Mouse (Mus musculus): Measurements from ENCODE around the gene Dcst1. TPM values are rescaled to one million over a fixed set of nuclear protein-coding genes. Genes with fewer than 3 reads are reported as not detected.

The Dcst1 gene
- polyA plus RNA-seq, 1 experiment from 2014 or later, result 3.3 TPM

DNA sequence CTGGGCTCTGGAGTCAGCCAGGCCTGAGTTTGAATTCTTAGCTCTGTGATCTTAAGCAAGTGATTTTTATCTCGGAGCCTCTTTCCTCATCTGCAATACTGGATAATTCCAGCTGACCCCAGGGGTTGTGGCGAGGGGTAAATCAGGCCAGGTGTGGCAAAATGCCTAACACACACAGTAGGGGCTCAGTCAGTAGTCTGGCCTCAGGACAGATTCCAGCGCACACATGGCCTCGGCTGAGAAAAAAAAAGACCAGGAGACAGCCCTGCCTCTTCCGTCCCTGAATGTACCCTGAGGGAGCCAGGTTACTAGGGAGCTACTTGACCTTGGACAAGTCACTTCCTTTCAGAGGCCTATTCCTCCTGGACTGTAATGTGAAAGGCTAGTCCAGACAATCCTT, 17.9 kb upstream of the Dcst1 start:
- Histone ChIP-seq H3K27me3 (ENCODE audit: insufficient read depth, low read length) (no peaks in the 10 kb centered on the region), H3K27ac (ENCODE audit: low read length) (no peak overlapping the region), H3K4me3 (ENCODE audit: low read length) (no peak overlapping the region), H3K4me1 (ENCODE audit: insufficient read depth, low read length) (peaks cover 38% of the 10 kb centered on the region), H3K36me3 (ENCODE audit: insufficient read depth, low read length) (peaks cover 12% of the 10 kb centered on the region; the same call in 1 of the 2 replicates), H3K9ac (replicated peaks; ENCODE audit: low read length) (no peak overlapping the region), H3K9me3 (ENCODE audit: low read length) (no peaks in the 10 kb centered on the region), H3K4me2 (replicated peaks; ENCODE audit: low read depth, low read length) (no peak overlapping the region)
- 78% methylated on average over 5 of the region's 5 CpGs for WGBS
- ATAC-seq (ENCODE audit: low FRiP score, low TSS enrichment), result no peak

- H3K27me3 ChIP-seq (ENCODE audit: insufficient read depth, low read length), result no peaks in the 10 kb centered on the region
- no peak overlapping the region for H3K4me3 ChIP-seq (ENCODE audit: low read length)
- no peak overlapping the region for H3K27ac ChIP-seq (ENCODE audit: low read length)
- H3K4me2 ChIP-seq (replicated peaks; ENCODE audit: low read depth, low read length), result no peak overlapping the region
- 88% methylated on average over 9 of the region's 9 CpGs for WGBS
- H3K4me1 ChIP-seq (ENCODE audit: insufficient read depth, low read length), result peaks cover 36% of the 10 kb centered on the region
- peaks cover 12% of the 10 kb centered on the region; the same call in 1 of the 2 replicates for H3K36me3 ChIP-seq (ENCODE audit: insufficient read depth, low read length)
- H3K9ac ChIP-seq (replicated peaks; ENCODE audit: low read length), result no peak overlapping the region
- no peaks in the 10 kb centered on the region for H3K9me3 ChIP-seq (ENCODE audit: low read length)
- ATAC-seq (ENCODE audit: low FRiP score, low TSS enrichment), result no peak
Observed at GRCm38 (mm10) chr3:89382033-89382882, 17.2 kb upstream of the Dcst1 start.

DNA sequence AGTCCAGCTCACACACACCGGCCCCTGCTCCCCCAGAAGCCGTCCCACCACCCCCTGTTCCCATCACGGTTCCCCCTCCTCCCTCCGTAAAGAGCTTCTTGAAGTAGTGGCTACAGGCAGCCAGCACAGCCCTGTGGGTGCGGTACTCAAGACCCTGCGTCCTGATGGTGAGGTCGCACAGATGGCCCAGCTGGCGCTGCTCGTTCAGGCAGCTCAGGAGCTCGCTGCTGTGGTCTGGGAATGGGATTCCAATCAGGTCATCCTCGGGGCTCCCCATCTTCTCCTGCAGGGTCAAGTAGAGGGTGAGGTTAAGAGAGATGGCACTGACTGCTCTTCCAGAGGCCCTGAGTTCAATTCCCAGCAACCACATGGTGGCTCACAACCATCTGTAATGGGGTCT, 16.2 kb upstream of the Dcst1 start:
- Histone ChIP-seq H3K4me2 (replicated peaks; ENCODE audit: low read depth, low read length) (no peak overlapping the region), H3K27ac (ENCODE audit: low read length) (no peak overlapping the region), H3K4me1 (ENCODE audit: insufficient read depth, low read length) (peaks cover 26% of the 10 kb centered on the region), H3K36me3 (ENCODE audit: insufficient read depth, low read length) (peaks cover 12% of the 10 kb centered on the region; the same call in 1 of the 2 replicates), H3K9me3 (ENCODE audit: low read length) (no peaks in the 10 kb centered on the region), H3K27me3 (ENCODE audit: insufficient read depth, low read length) (no peaks in the 10 kb centered on the region), H3K9ac (replicated peaks; ENCODE audit: low read length) (no peak overlapping the region), H3K4me3 (ENCODE audit: low read length) (no peak overlapping the region)
- WGBS, result 81% methylated on average over 11 of the region's 11 CpGs
- ATAC-seq (ENCODE audit: low FRiP score, low TSS enrichment), result no peak

DNA sequence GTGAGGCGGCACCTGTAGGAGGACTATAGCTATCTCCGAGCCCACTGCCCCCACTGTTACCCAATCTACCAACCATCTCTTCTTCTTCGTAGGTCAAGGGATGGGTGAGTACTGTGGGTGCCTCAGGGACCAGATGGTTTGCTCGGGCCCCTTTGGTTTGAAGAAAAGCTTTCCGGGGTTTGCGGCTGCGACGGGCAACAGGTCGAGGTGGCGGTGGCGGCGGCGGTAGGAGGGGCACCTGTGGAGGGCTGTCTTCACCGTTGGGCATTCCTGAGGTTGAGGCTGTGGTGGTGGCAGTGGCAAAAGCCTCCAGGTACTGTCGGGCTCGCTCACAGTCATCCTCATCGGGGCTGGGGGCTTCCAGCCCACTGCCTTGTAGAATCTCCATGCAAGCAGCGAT, 15.7 kb upstream of the Dcst1 start:
- no peak overlapping the region for H3K9ac ChIP-seq (replicated peaks; ENCODE audit: low read length)
- 94% methylated on average over 18 of the region's 18 CpGs for WGBS
- no peak overlapping the region for H3K4me2 ChIP-seq (replicated peaks; ENCODE audit: low read depth, low read length)
- H3K27me3 ChIP-seq (ENCODE audit: insufficient read depth, low read length), result no peaks in the 10 kb centered on the region
- no peak overlapping the region for H3K27ac ChIP-seq (ENCODE audit: low read length)
- H3K4me1 ChIP-seq (ENCODE audit: insufficient read depth, low read length), result peaks cover 24% of the 10 kb centered on the region
- H3K4me3 ChIP-seq (ENCODE audit: low read length), result no peak overlapping the region
- peaks cover 12% of the 10 kb centered on the region; the same call in 1 of the 2 replicates for H3K36me3 ChIP-seq (ENCODE audit: insufficient read depth, low read length)
- ATAC-seq (ENCODE audit: low FRiP score, low TSS enrichment), result no peak
- H3K9me3 ChIP-seq (ENCODE audit: low read length), result no peaks in the 10 kb centered on the region

DNA sequence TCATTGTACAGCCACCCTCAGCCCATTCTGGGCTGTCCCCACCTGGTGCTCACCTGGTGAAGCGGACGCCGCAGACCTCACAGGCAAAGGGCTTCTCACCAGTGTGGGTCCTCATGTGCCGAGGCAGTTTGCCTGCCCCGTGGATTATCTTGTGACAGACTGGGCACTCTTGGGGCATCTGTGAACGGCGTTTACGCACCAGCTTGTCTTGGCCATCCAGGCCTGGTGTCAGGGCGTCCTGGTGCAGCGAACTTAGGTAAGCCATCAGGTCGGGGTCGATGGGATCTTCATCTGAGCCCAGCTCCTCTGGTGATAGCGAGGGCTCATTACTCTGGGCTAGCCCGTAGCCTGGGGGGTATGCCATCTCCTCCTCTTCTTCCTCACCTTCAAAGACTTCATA, 15.2 kb upstream of the Dcst1 start:
- Histone ChIP-seq H3K9ac (replicated peaks; ENCODE audit: low read length) (no peak overlapping the region), H3K9me3 (ENCODE audit: low read length) (no peaks in the 10 kb centered on the region), H3K4me2 (replicated peaks; ENCODE audit: low read depth, low read length) (no peak overlapping the region), H3K4me3 (ENCODE audit: low read length) (no peak overlapping the region), H3K4me1 (ENCODE audit: insufficient read depth, low read length) (peaks cover 20% of the 10 kb centered on the region), H3K27ac (ENCODE audit: low read length) (no peak overlapping the region), H3K27me3 (ENCODE audit: insufficient read depth, low read length) (no peaks in the 10 kb centered on the region), H3K36me3 (ENCODE audit: insufficient read depth, low read length) (peaks cover 12% of the 10 kb centered on the region; the same call in 1 of the 2 replicates)
- WGBS, result 94% methylated on average over 14 of the region's 14 CpGs
- no peak for ATAC-seq (ENCODE audit: low FRiP score, low TSS enrichment)

DNA sequence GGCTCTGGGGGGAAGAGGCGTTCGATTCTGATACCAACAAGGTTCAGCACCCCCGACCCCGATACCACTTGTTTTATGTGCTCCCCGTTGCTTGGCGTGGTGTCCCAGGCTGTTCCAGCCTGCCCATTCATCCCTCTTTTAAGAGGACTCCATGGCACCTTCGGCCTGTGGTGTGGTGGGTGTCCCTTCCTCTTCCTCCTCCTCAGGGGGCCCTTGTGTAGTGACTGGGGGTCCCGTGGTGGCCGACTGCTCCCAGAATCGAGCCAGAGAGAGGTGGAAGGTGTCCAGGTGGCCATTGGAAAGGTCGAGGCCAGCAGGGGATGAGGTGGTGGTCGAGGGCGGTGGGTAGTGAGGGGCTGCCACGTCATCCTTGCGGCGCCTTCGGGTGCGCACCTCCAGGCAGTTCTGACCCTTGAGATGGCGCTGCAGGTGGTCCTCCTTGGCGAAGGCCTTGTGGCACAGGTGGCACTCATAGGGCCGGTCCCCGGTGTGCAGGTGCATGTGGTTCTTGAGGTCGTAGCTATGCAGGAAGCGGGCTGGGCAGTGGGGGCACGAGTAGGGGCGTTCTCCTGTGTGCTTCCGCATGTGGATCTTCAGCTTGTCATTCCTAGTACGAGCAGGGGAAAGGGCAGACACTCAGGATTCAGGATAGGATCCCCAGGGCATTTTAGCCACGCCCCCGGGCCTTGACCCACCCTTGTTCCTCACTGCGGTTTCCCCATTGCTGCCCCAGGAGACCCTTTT, 14.5 kb upstream of the Dcst1 start:
- H3K27ac ChIP-seq (ENCODE audit: low read length), result no peak overlapping the region; the same call in 1 of the 2 replicates
- H3K9ac ChIP-seq (replicated peaks; ENCODE audit: low read length), result no peak overlapping the region; the same call in 1 of the 2 replicates
- 89% methylated on average over 31 of the region's 31 CpGs for WGBS
- H3K36me3 ChIP-seq (ENCODE audit: insufficient read depth, low read length), result peaks cover 12% of the 10 kb centered on the region; the same call in 1 of the 2 replicates
- H3K9me3 ChIP-seq (ENCODE audit: low read length), result no peaks in the 10 kb centered on the region
- no peaks in the 10 kb centered on the region for H3K27me3 ChIP-seq (ENCODE audit: insufficient read depth, low read length)
- peaks cover 13% of the 10 kb centered on the region for H3K4me1 ChIP-seq (ENCODE audit: insufficient read depth, low read length)
- H3K4me3 ChIP-seq (ENCODE audit: low read length), result no peak overlapping the region
- no peak for ATAC-seq (ENCODE audit: low FRiP score, low TSS enrichment)
- peak overlapping the region; percentile 62; the same call in 1 of the 2 replicates for H3K4me2 ChIP-seq (replicated peaks; ENCODE audit: low read depth, low read length)

DNA sequence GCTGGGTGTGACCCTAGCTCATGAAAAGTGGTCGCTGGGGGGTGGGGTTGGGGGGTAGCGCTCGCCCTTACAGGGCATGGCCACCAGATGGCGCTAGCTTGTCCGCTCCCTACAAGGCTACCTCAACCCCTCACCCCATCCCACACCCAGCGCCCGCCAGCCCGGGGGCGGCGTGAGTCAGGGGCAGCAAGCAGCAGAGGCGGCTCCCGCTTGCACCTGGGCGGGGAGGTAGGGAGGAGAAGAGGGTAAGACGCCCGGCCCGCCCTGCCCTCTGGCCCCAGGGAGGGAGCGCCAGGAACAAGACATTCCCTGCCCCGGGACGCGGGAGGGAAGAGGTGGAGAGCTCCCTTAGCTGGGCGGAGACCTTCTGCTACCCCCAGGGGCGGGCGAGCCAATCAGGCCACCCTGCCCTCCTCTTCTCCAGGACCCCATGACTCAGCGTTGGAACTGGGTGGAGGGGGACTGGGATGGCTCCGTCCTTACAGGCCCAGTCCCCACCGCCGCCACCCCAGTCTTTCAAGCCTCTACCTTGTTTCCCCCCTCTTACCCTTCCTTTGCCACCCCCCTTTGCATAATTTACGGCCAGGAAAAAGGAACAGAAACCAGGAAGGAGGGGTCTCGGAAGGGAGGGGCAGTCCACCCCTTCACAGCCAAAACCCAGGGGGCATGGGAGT, 13.5 kb upstream of the Dcst1 start:
- Histone ChIP-seq H3K9me3 (ENCODE audit: low read length) (no peaks in the 10 kb centered on the region), H3K4me1 (ENCODE audit: insufficient read depth, low read length) (peaks cover 13% of the 10 kb centered on the region), H3K4me2 (replicated peaks; ENCODE audit: low read depth, low read length) (peak overlapping the region; percentile 62), H3K36me3 (ENCODE audit: insufficient read depth, low read length) (peaks cover 12% of the 10 kb centered on the region; the same call in 1 of the 2 replicates), H3K27me3 (ENCODE audit: insufficient read depth, low read length) (no peaks in the 10 kb centered on the region), H3K4me3 (ENCODE audit: low read length) (peak overlapping the region; percentile 54), H3K9ac (replicated peaks; ENCODE audit: low read length) (peak overlapping the region; percentile 72), H3K27ac (ENCODE audit: low read length) (peak overlapping the region; percentile 51)
- WGBS, result under 1% methylated on average over 28 of the region's 29 CpGs
- peak; percentile 92 for ATAC-seq (ENCODE audit: low FRiP score, low TSS enrichment)

DNA sequence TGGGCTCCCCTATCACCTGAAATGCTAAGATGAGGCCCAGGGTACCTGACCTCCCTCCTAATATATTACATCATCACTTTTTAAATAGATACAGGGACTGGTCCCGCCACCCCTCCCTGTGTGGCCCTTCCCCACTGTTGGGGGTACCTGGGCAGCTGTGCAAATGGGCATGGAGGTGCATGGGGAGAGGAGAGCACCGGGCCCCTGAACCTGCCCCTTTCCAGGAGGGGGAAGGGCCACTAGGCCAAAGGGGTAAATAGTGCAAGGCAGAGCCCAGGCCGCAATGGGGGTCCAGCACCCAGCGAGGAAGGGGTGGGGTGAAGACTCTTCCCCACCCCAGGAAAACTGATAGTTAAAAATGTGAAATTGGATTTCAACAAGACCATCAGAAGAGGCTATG, 12.8 kb upstream of the Dcst1 start:
- H3K4me1 ChIP-seq (ENCODE audit: insufficient read depth, low read length), result peaks cover 13% of the 10 kb centered on the region
- H3K4me2 ChIP-seq (replicated peaks; ENCODE audit: low read depth, low read length), result peak overlapping the region; percentile 62
- peak; percentile 13 for ATAC-seq (ENCODE audit: low FRiP score, low TSS enrichment)
- H3K27ac ChIP-seq (ENCODE audit: low read length), result no peak overlapping the region
- H3K9ac ChIP-seq (replicated peaks; ENCODE audit: low read length), result peak overlapping the region; percentile 72
- 78% methylated on average over 4 of the region's 4 CpGs for WGBS
- peak overlapping the region; percentile 54; the same call in 1 of the 2 replicates for H3K4me3 ChIP-seq (ENCODE audit: low read length)
- no peaks in the 10 kb centered on the region for H3K9me3 ChIP-seq (ENCODE audit: low read length)
- H3K27me3 ChIP-seq (ENCODE audit: insufficient read depth, low read length), result no peaks in the 10 kb centered on the region
- peaks cover 12% of the 10 kb centered on the region; the same call in 1 of the 2 replicates for H3K36me3 ChIP-seq (ENCODE audit: insufficient read depth, low read length)

DNA sequence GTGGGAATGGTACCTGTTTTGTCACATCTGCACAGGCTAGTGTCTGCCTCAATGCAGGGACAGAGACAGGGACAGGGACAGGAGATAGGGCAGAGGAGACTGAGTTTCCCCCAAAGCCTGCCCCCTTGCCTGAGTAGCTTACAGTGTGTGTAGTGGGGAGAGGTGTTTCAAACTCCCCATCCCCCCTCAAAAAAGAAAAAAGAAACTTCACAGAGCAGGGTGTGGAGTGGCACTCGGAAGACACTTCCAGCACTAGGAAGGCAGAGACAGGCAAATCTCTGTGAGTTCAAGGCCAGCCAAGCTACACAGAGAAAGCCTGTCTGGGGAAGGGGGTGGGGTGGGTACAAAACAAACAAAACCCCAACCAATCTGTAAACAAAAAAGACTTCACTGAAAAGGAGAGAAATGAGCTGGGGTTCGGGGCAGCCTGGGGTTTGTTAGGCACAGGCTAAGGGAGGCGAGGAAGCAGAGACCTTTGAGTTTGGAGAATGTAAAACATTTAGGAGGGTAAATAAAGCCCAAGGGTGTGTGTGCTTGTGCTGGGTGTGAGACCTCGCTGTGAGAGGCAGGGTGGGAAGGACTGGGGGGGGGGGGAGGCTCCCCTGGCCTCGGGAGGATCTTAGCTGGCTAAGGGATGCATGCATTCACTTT, 8.7 kb upstream of the Dcst1 start:
- Histone ChIP-seq H3K4me2 (replicated peaks; ENCODE audit: low read depth, low read length) (no peak overlapping the region), H3K9me3 (ENCODE audit: low read length) (no peaks in the 10 kb centered on the region), H3K9ac (replicated peaks; ENCODE audit: low read length) (no peak overlapping the region), H3K4me1 (ENCODE audit: insufficient read depth, low read length) (peaks cover 7% of the 10 kb centered on the region), H3K36me3 (ENCODE audit: insufficient read depth, low read length) (no peaks in the 10 kb centered on the region), H3K27me3 (ENCODE audit: insufficient read depth, low read length) (no peaks in the 10 kb centered on the region), H3K27ac (ENCODE audit: low read length) (no peak overlapping the region), H3K4me3 (ENCODE audit: low read length) (no peak overlapping the region)
- ATAC-seq (ENCODE audit: low FRiP score, low TSS enrichment), result no peak
- 44% methylated on average over 5 of the region's 5 CpGs for WGBS
